Mouse (Mus musculus) lung, embryonic 16.5 days (tissue): ENCODE data around the gene Psmb7. TPM values are rescaled to one million over a fixed set of nuclear protein-coding genes. Genes with fewer than 3 reads are reported as not detected.
A peak's percentile ranks its signal among the peaks of the same experiment; 100 is the strongest.

Experiments
- ATAC-seq: fragments of 200-750 bp; cut with Nextera tagmentation; 2 replicates; pipeline ENCODE4 v1.8.0; 2017; ENCODE audit warnings: low read depth, mild to moderate bottlenecking, moderate library complexity
- H3K27ac ChIP-seq: fragments of 300-500 bp; sonication (generic); 2 replicates; pipeline ENCODE4 v1.5.1; 2014; ENCODE audit warnings: mild to moderate bottlenecking, control low read depth, low read length
- H3K27me3 ChIP-seq: fragments of 300-500 bp; sonication (generic); 2 replicates; pipeline ENCODE4 v1.6.1; 2014; ENCODE audit warnings: low read depth, low read length, mixed read lengths; ENCODE audit not compliant: control insufficient read depth, insufficient read depth
- H3K36me3 ChIP-seq: fragments of 300-500 bp; sonication (generic); 2 replicates; pipeline ENCODE4 v1.6.1; 2014; ENCODE audit warnings: low read length; ENCODE audit not compliant: control insufficient read depth, insufficient read depth
- H3K4me1 ChIP-seq: fragments of 300-500 bp; sonication (generic); replicated peaks from 2 replicates; pipeline ENCODE4 v1.6.1; 2014; ENCODE audit warnings: low read length, mixed read lengths; ENCODE audit not compliant: control insufficient read depth, insufficient read depth
- H3K4me2 ChIP-seq: fragments of 300-500 bp; sonication (generic); 2 replicates; pipeline ENCODE4 v1.6.1; 2014; ENCODE audit warnings: low read depth, low read length, control low read depth
- H3K4me3 ChIP-seq: fragments of 300-500 bp; sonication (generic); 2 replicates; pipeline ENCODE4 v1.5.1; 2014; ENCODE audit warnings: mild to moderate bottlenecking, low read length, control low read depth
- H3K9ac ChIP-seq: fragments of 300-500 bp; sonication (generic); 2 replicates; pipeline ENCODE4 v1.6.1; 2014; ENCODE audit warnings: low read length, control low read depth
- H3K9me3 ChIP-seq: fragments of 300-500 bp; sonication (generic); 2 replicates; pipeline ENCODE4 v1.6.1; 2016; ENCODE audit warnings: low read length; ENCODE audit not compliant: control insufficient read depth
- WGBS: fragments of 180-500 bp; shearing (Covaris S2); extraction: QIAGEN DNeasy Blood & Tissue Kit; methylation state at CpG from one replicate; pipeline ENCODE4 v1.1.7; 2014; 5-methylcytosine and 5-hydroxymethylcytosine counted together
- polyA plus RNA-seq: library from polyadenylated mRNA; unstranded; fragments of >200 nt; fragmentation: Nextera tagmentation; extraction: Ambion mirVana; gene quantifications from 2 replicates; pipeline ENCODE4 v1.2.1, GENCODE M21; 2015

Gene Psmb7
- 227 and 238 TPM in 2 replicates for polyA plus RNA-seq

DNA sequence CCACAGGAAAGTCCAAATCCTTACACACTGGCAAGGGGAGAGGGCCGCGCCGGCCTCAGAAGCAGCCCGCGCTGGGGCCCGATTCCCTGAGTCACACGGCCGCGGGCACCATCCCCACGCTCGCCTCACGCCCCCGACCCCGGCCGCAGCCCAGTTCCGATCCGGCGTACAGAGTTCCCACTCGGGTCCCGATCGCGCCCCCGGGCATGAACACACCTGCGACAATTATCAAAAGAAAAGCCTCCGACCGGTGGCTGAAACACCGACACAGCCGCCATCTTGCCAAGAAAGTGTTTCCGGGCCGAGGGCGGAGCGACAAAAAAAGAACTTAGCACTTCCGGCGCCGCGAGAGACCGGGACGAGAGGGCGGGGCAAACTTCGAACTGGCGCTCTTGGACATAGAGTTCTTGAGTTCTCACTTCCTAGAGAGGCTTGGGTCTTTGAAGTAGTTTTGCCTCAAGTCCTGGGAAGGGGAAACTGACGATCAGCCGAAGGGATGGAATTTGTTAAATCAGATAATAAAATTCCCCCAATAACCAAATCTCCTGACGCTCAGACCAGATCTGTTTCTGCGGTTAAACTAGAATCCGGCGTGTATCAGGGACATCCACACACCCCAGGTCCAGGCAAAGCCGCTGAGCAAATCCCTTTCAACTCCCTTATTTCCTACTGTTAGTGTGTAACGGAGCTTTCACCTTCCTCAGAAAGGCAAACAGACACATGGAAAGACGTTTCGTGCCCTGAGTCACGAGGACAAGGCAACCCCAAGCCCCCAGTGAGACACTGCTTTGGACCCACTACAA lies at the start of gene Psmb7:
Psmb7 (minus strand) TSS at position 463 of the 803 bp plus-strand sequence.
- peaks cover 12% of the 10 kb centered on the region for H3K4me1 ChIP-seq
- no peaks in the 10 kb centered on the region for H3K27me3 ChIP-seq
- peaks cover 20% of the 10 kb centered on the region for H3K36me3 ChIP-seq
- peak; percentile 90 for ATAC-seq
- WGBS, result 2% methylated on average over 52 of the region's 52 CpGs
- peak within 1 kb of the TSS; percentile 98 for H3K4me3 ChIP-seq
- H3K27ac ChIP-seq, result peak within 1 kb of the TSS; percentile 46; the same call in 1 of the 2 replicates
- peak within 1 kb of the TSS; percentile 92 for H3K4me2 ChIP-seq
- H3K9me3 ChIP-seq, result no peaks in the 10 kb centered on the region
- peak within 1 kb of the TSS; percentile 94 for H3K9ac ChIP-seq

DNA sequence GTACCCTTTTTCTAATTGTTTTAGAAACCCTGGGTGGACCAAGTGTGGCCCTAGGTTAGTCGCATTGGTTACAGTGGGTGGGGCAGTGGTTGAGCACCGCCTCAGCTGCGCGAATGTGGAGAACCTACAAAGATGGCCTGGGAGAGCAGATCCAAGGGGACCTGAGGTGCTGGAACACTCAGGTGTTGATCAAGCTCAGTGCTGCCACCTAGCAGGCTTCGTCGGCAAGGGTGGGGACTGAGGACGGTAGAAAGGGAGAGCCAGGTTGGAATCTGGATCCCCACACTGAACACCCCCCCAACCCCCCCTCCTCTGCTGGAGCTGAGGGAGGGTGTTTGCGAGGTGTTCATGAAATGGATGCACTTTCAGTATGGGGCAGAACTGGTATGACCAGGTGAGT lies 47.7 kb upstream of the Psmb7 start:
- H3K4me3 ChIP-seq, result no peak overlapping the region
- WGBS, result 14% methylated on average over 8 of the region's 8 CpGs
- no peak overlapping the region for H3K9ac ChIP-seq
- peaks cover 8% of the 10 kb centered on the region for H3K4me1 ChIP-seq
- peak; percentile 24; the same call in 1 of the 2 replicates for ATAC-seq
- no peak overlapping the region for H3K27ac ChIP-seq
- no peak overlapping the region for H3K4me2 ChIP-seq
- H3K36me3 ChIP-seq, result no peaks in the 10 kb centered on the region
- H3K9me3 ChIP-seq, result no peaks in the 10 kb centered on the region
- H3K27me3 ChIP-seq, result peaks cover 9% of the 10 kb centered on the region; the same call in 1 of the 2 replicates

DNA sequence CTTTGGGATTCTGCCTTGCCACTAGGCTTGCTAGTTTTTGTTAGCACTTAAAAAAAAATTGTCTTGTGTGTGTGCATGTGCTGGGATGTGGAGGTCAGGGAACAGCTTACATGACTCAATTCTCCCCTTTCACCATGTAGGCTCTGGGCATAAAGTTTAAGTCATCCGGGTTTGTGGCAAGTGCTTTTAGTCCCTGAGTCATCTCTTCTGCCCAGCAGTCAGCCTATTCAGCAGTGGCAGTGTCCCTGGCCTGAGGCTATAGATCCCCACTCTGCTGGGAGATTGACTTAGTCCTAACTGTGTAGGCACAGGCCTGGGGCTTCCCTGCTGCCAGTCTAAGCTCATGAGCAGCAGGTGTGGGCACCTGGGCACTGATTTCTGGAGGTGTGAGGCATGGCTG lies 46.0 kb upstream of the Psmb7 start:
- WGBS, result 44% methylated on average over 1 of the region's 1 CpGs
- H3K27me3 ChIP-seq, result peaks cover 9% of the 10 kb centered on the region; the same call in 1 of the 2 replicates
- peaks cover 8% of the 10 kb centered on the region for H3K4me1 ChIP-seq
- no peak for ATAC-seq
- no peak overlapping the region for H3K27ac ChIP-seq
- no peak overlapping the region for H3K4me3 ChIP-seq
- H3K36me3 ChIP-seq, result no peaks in the 10 kb centered on the region
- H3K4me2 ChIP-seq, result no peak overlapping the region
- no peaks in the 10 kb centered on the region for H3K9me3 ChIP-seq
- no peak overlapping the region for H3K9ac ChIP-seq

GRCm38 (mm10) chr2:38688791-38689520 lies 45.1 kb upstream of the Psmb7 start:
- ATAC-seq, result peak; percentile 52
- Histone ChIP-seq H3K9me3 (no peaks in the 10 kb centered on the region), H3K36me3 (no peaks in the 10 kb centered on the region), H3K27me3 (peaks cover 9% of the 10 kb centered on the region; the same call in 1 of the 2 replicates), H3K27ac (no peak overlapping the region), H3K4me2 (peak overlapping the region; percentile 59), H3K9ac (peak overlapping the region; percentile 51; the same call in 1 of the 2 replicates), H3K4me3 (peak overlapping the region; percentile 34), H3K4me1 (peaks cover 8% of the 10 kb centered on the region)
- 4% methylated on average over 29 of the region's 29 CpGs for WGBS

GRCm38 (mm10) chr2:38685746-38686145 lies 41.9 kb upstream of the Psmb7 start:
- Histone ChIP-seq H3K9ac (no peak overlapping the region), H3K4me2 (no peak overlapping the region), H3K27me3 (peaks cover 9% of the 10 kb centered on the region; the same call in 1 of the 2 replicates), H3K36me3 (no peaks in the 10 kb centered on the region), H3K4me1 (peaks cover 8% of the 10 kb centered on the region), H3K4me3 (no peak overlapping the region), H3K27ac (no peak overlapping the region), H3K9me3 (no peaks in the 10 kb centered on the region)
- ATAC-seq, result no peak
- WGBS, result 63% methylated on average over 3 of the region's 3 CpGs

DNA sequence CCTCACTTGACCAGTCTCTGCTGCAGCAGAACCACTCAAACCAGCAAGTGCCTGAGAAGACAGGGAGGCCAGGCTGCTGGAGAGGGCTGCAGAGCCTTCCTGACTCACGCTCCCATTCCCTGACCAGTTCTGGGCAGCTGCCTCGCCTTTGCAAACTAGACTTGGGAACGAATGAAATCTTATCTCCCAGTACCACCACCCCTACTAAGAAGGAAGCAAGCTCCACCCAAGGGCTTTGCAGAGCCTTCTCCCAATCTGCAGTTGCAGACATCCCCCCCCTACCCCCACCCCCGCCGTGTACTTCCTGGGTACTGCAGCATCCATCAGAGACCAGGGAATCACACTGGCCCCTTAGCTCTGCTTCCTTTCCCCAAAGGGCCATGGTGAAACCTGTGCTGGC lies 39.2 kb upstream of the Psmb7 start:
- no peaks in the 10 kb centered on the region for H3K9me3 ChIP-seq
- no peak overlapping the region for H3K4me3 ChIP-seq
- no peak for ATAC-seq
- no peak overlapping the region for H3K4me2 ChIP-seq
- H3K9ac ChIP-seq, result no peak overlapping the region
- no peaks in the 10 kb centered on the region for H3K4me1 ChIP-seq
- 63% methylated on average over 5 of the region's 5 CpGs for WGBS
- H3K36me3 ChIP-seq, result no peaks in the 10 kb centered on the region
- H3K27me3 ChIP-seq, result no peaks in the 10 kb centered on the region
- no peak overlapping the region for H3K27ac ChIP-seq

- Histone ChIP-seq H3K9me3 (no peaks in the 10 kb centered on the region), H3K4me2 (no peak overlapping the region), H3K9ac (no peak overlapping the region), H3K27ac (no peak overlapping the region), H3K4me3 (no peak overlapping the region), H3K27me3 (no peaks in the 10 kb centered on the region), H3K4me1 (no peaks in the 10 kb centered on the region), H3K36me3 (no peaks in the 10 kb centered on the region)
- WGBS, result 88% methylated on average over 5 of the region's 5 CpGs
- no peak for ATAC-seq
Measured at GRCm38 (mm10) chr2:38682209-38682608, 38.3 kb upstream of the Psmb7 start.

DNA sequence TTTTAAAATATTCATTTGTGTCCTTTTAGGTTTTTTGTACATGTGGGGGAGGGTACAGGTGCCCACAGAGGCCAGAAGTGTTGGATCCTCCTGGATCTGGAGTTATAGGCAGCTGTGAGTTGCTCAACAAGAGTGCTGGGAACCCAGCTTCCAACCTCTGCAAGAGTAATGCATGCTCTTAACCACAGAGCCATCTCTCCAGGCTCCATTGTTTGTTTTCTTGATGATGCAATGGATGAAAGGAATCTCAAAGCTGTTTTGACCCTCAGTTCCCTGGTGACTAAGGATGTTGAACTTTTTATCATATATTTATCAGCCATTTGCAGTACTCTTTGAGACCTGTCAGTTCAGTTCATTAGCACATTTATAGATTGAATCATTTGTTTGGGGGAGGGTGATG lies 35.1 kb upstream of the Psmb7 start:
- no peak for ATAC-seq
- H3K9ac ChIP-seq, result no peak overlapping the region
- H3K4me3 ChIP-seq, result no peak overlapping the region
- H3K27me3 ChIP-seq, result no peaks in the 10 kb centered on the region
- no peaks in the 10 kb centered on the region for H3K4me1 ChIP-seq
- no peaks in the 10 kb centered on the region for H3K9me3 ChIP-seq
- H3K36me3 ChIP-seq, result no peaks in the 10 kb centered on the region
- H3K27ac ChIP-seq, result no peak overlapping the region
- H3K4me2 ChIP-seq, result no peak overlapping the region

- ATAC-seq, result no peak
- no peaks in the 10 kb centered on the region for H3K4me1 ChIP-seq
- no peak overlapping the region for H3K9ac ChIP-seq
- H3K27me3 ChIP-seq, result no peaks in the 10 kb centered on the region; the same call in 1 of the 2 replicates
- WGBS, result 50% methylated on average over 9 of the region's 9 CpGs
- no peaks in the 10 kb centered on the region for H3K36me3 ChIP-seq
- H3K9me3 ChIP-seq, result no peaks in the 10 kb centered on the region
- no peak overlapping the region for H3K4me3 ChIP-seq
- no peak overlapping the region for H3K27ac ChIP-seq
- H3K4me2 ChIP-seq, result no peak overlapping the region
Measured at GRCm38 (mm10) chr2:38675366-38675969, 31.6 kb upstream of the Psmb7 start.
